Mouse (Mus musculus) heart, postnatal 0 days (tissue): ENCODE measurements around the gene Gatad2a. TPM values are rescaled to one million over a fixed set of nuclear protein-coding genes. Genes with fewer than 3 reads are reported as not detected.

Source experiments
- ATAC-seq: fragments of 200-750 bp; cut with Nextera tagmentation; 2 replicates; pipeline ENCODE4 v1.8.0; 2017; ENCODE audit warnings: low read depth, moderate number of reproducible peaks, moderate library complexity; ENCODE audit not compliant: insufficient read depth
- DNase-seq: peaks from one replicate; pipeline ENCODE4 v3.0.0-alpha.2; 2016; ENCODE audit warnings: low spot score
- H3K27ac ChIP-seq: fragments of 300-500 bp; sonication (generic); 2 replicates; pipeline ENCODE4 v1.5.1; 2014; ENCODE audit warnings: low read depth, mild to moderate bottlenecking
- H3K27me3 ChIP-seq: fragments of 300-500 bp; sonication (generic); 2 replicates; pipeline ENCODE4 v1.6.1; 2014; ENCODE audit warnings: low read length, mixed read lengths; ENCODE audit not compliant: control insufficient read depth, insufficient read depth
- H3K36me3 ChIP-seq: fragments of 300-500 bp; sonication (generic); replicated peaks from 2 replicates; pipeline ENCODE4 v1.6.1; 2014; ENCODE audit warnings: low read length, mixed read lengths; ENCODE audit not compliant: control insufficient read depth, insufficient read depth
- H3K4me1 ChIP-seq: fragments of 300-500 bp; sonication (generic); 2 replicates; pipeline ENCODE4 v1.6.1; 2014; ENCODE audit warnings: antibody characterized with exemption; ENCODE audit not compliant: control insufficient read depth, insufficient read depth
- H3K4me2 ChIP-seq: fragments of 300-500 bp; sonication (generic); 2 replicates; pipeline ENCODE4 v1.6.1; 2014; ENCODE audit warnings: low read depth, mild to moderate bottlenecking, low read length, moderate library complexity
- H3K4me3 ChIP-seq: fragments of 300-500 bp; sonication (generic); 2 replicates; pipeline ENCODE4 v1.5.1; 2014; ENCODE audit warnings: low read depth, low read length
- H3K9ac ChIP-seq: fragments of 300-500 bp; sonication (generic); replicated peaks from 2 replicates; pipeline ENCODE4 v1.6.1; 2014; ENCODE audit warnings: low read depth, low read length, mixed read lengths
- H3K9me3 ChIP-seq: fragments of 300-500 bp; sonication (generic); replicated peaks from 2 replicates; pipeline ENCODE4 v1.6.1; 2016; ENCODE audit warnings: low read length; ENCODE audit not compliant: control insufficient read depth
- CTCF ChIP-seq: IDR thresholded peaks from 2 replicates; pipeline ENCODE4 v1.5.1; 2016; ENCODE audit warnings: antibody characterized with exemption, control low read depth, low read depth
- EP300 ChIP-seq: IDR thresholded peaks from 2 replicates; pipeline ENCODE4 v1.6.1; 2016; ENCODE audit warnings: antibody characterized with exemption, low read depth
- WGBS: fragments of 180-500 bp; shearing (Covaris S2); extraction: QIAGEN DNeasy Blood & Tissue Kit; methylation state at CpG from one replicate; pipeline ENCODE4 v1.1.7; 2014; 5-methylcytosine and 5-hydroxymethylcytosine counted together
- polyA plus RNA-seq: library from polyadenylated mRNA; unstranded; fragments of >200 nt; fragmentation: Nextera tagmentation; extraction: Ambion mirVana; gene quantifications from 2 replicates; pipeline ENCODE4 v1.2.1, GENCODE M21; 2015
- total RNA-seq: library from RNA; depleted of rRNA; stranded (reverse); fragments of >200 nt; gene quantifications from 2 replicates; pipeline ENCODE4 v1.2.3, GENCODE M21; 2014; ENCODE audit warnings: low replicate concordance

Gatad2a gene
- total and polyA plus RNA-seq, 2 experiments from 2014 or later, result 18.9 to 26.9 TPM

- Histone ChIP-seq H3K27me3 (no peaks in the 10 kb centered on the region), H3K9me3 (no peaks in the 10 kb centered on the region), H3K4me2 (no peak overlapping the region), H3K4me1 (peaks cover 12% of the 10 kb centered on the region; the same call in 1 of the 2 replicates), H3K9ac (no peak overlapping the region), H3K4me3 (no peak overlapping the region), H3K36me3 (peaks cover 3% of the 10 kb centered on the region; the same call in 1 of the 2 replicates), H3K27ac (no peak overlapping the region)
- no peak for ATAC-seq
- 89% methylated on average over 1 of the region's 1 CpGs for WGBS
- TF ChIP-seq CTCF (no peak), EP300 (no peak)
- no peak for DNase-seq
These were observed 41.8 kb upstream of the Gatad2a start for GRCm38 (mm10) chr8:70037994-70038393.

- Histone ChIP-seq H3K36me3 (peaks cover 63% of the 10 kb centered on the region), H3K27ac (peak overlapping the region; percentile 13; the same call in 1 of the 2 replicates), H3K9me3 (no peaks in the 10 kb centered on the region), H3K4me3 (no peak overlapping the region), H3K9ac (no peak overlapping the region), H3K4me1 (no peaks in the 10 kb centered on the region; the same call in 1 of the 2 replicates), H3K4me2 (no peak overlapping the region), H3K27me3 (no peaks in the 10 kb centered on the region)
- 41% methylated on average over 1 of the region's 1 CpGs for WGBS
- no peak for TF ChIP-seq CTCF
- TF ChIP-seq EP300, result no peak
- ATAC-seq (peak; percentile 56), DNase-seq (no peak)
These were observed 34.1 kb upstream of the Gatad2a start for GRCm38 (mm10) chr8:70030255-70030654.

DNA sequence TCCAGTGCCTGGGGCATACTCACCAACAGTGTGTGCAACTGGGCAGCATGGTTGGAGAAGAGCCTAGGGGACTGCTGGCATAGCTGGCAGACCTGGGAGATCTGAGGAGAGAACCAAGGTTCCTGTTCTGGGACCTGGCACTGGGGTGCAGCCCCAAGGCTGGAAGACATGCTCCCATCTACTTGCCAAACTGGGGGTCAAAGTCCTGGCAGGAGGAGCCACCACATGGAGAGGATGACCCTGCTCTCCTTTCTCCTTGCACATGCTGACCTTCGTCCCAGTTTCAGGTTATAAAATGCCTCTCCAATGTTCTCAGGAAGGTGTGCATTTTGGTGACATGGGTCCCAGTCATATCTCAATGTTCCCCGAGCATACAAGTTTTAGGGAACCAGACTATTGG is 30.0 kb upstream of the Gatad2a start:
- no peak for TF ChIP-seq EP300
- TF ChIP-seq CTCF, result no peak
- ATAC-seq, result no peak
- Histone ChIP-seq H3K36me3 (peaks cover 99% of the 10 kb centered on the region), H3K9ac (no peak overlapping the region), H3K4me2 (no peak overlapping the region), H3K4me1 (no peaks in the 10 kb centered on the region; the same call in 1 of the 2 replicates), H3K27me3 (no peaks in the 10 kb centered on the region), H3K9me3 (no peaks in the 10 kb centered on the region), H3K4me3 (no peak overlapping the region), H3K27ac (no peak overlapping the region)
- no peak for DNase-seq
- WGBS, result 100% methylated on average over 2 of the region's 2 CpGs

DNA sequence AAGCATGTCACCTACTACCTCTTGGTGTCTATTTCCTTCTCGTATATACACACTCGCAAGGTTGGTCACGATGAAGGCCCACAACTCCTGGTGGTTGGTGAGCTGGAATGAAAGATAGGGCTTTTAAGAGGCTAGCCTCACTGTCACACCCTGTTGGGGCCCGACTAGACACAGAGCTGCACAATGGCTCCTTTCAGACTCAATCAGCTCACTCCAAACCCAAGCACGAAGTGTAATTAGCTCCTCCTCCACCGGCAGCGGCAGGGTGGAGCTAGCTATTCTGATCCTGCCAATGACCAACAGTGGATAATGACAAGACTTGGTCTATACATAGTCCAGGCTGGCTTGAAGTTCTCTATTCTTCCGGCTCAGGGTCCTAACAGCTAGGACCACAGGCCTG is 27.4 kb upstream of the Gatad2a start:
- H3K27me3 ChIP-seq, result no peaks in the 10 kb centered on the region
- H3K27ac ChIP-seq, result no peak overlapping the region
- WGBS, result 81% methylated on average over 8 of the region's 8 CpGs
- peaks cover 100% of the 10 kb centered on the region for H3K36me3 ChIP-seq
- DNase-seq (no peak), ATAC-seq (no peak)
- H3K9me3 ChIP-seq, result no peaks in the 10 kb centered on the region
- H3K4me1 ChIP-seq, result no peaks in the 10 kb centered on the region
- no peak overlapping the region for H3K4me3 ChIP-seq
- TF ChIP-seq CTCF (no peak), EP300 (no peak)
- H3K4me2 ChIP-seq, result no peak overlapping the region
- no peak overlapping the region for H3K9ac ChIP-seq

GRCm38 (mm10) chr8:70015017-70015416 is 18.8 kb upstream of the Gatad2a start:
- Histone ChIP-seq H3K4me2 (no peak overlapping the region), H3K4me3 (no peak overlapping the region), H3K27ac (no peak overlapping the region), H3K4me1 (no peaks in the 10 kb centered on the region), H3K9me3 (no peaks in the 10 kb centered on the region), H3K36me3 (peaks cover 37% of the 10 kb centered on the region), H3K27me3 (no peaks in the 10 kb centered on the region), H3K9ac (no peak overlapping the region)
- DNase-seq (no peak), ATAC-seq (no peak)
- TF ChIP-seq EP300 (no peak), CTCF (no peak)
- WGBS, result 60% methylated on average over 1 of the region's 1 CpGs

- ATAC-seq, result no peak
- H3K4me3 ChIP-seq, result no peak overlapping the region
- H3K27me3 ChIP-seq, result no peaks in the 10 kb centered on the region
- H3K36me3 ChIP-seq, result peaks cover 14% of the 10 kb centered on the region
- no peak overlapping the region for H3K9ac ChIP-seq
- TF ChIP-seq CTCF, result no peak
- TF ChIP-seq EP300, result no peak
- H3K4me2 ChIP-seq, result no peak overlapping the region
- WGBS, result 86% methylated on average over 1 of the region's 1 CpGs
- H3K4me1 ChIP-seq, result no peaks in the 10 kb centered on the region
- H3K27ac ChIP-seq, result no peak overlapping the region
- H3K9me3 ChIP-seq, result no peaks in the 10 kb centered on the region
- no peak for DNase-seq
These were observed 16.6 kb upstream of the Gatad2a start for GRCm38 (mm10) chr8:70012763-70013162.
